Mouse (Mus musculus): ENCODE results near the gene Gabrr2. TPM values are rescaled to one million over a fixed set of nuclear protein-coding genes. Genes with fewer than 3 reads are reported as not detected.
A peak's percentile ranks its signal among the peaks of the same experiment; 100 is the strongest.
"Not testable (repeated sequence)": the region's sequence is repeated elsewhere in the genome, so short reads cannot be mapped to it uniquely, and the experiment has no call there.

Gene Gabrr2
- total RNA-seq, 1 experiment, result not detected

- Histone ChIP-seq H3K36me3 (ENCODE audit: control insufficient read depth, insufficient read depth, low read length, poor library complexity, severe bottlenecking) (no peaks in the 10 kb centered on the region), H3K27ac (ENCODE audit: insufficient read depth, low read depth, low read length, poor library complexity, severe bottlenecking) (no peak overlapping the region), H3K9me3 (ENCODE audit: control insufficient read depth, insufficient read depth, low read depth, low read length) (no peaks in the 10 kb centered on the region), H3K9ac (ENCODE audit: insufficient read depth, low read depth, low read length, poor library complexity, severe bottlenecking) (no peak overlapping the region), H3K4me1 (ENCODE audit: control insufficient read depth in 2 of 2, insufficient read depth in 2 of 2, low read length in 2 of 2, poor library complexity in 1 of 2) (no peaks in the 10 kb centered on the region), H3K4me3 (ENCODE audit: insufficient read depth in 1 of 2, low read depth in 1 of 2, low read length in 2 of 2, poor library complexity in 1 of 2, severe bottlenecking in 1 of 2) (no peak overlapping the region)
- in situ Hi-C loops (cut with MboI; ENCODE audit: low sequenced_read_pairs in 2 of 2, unreplicated experiment in 2 of 2), result no loop called here
- no peak for TF ChIP-seq HCFC1 (IDR thresholded peaks at IDR 0.05; ENCODE audit: borderline replicate concordance, insufficient read depth, low read length)
- TF ChIP-seq CHD2 (IDR thresholded peaks at IDR 0.05; ENCODE audit: low read depth, low read length), result no peak
- TF ChIP-seq MAFK (IDR thresholded peaks at IDR 0.05; ENCODE audit: insufficient read depth, low read depth, low read length), result no peak
- TF ChIP-seq ZNF384 (IDR thresholded peaks at IDR 0.05; ENCODE audit: low read depth, low read length), result no peak
- no peak for TF ChIP-seq ZC3H11A (IDR thresholded peaks at IDR 0.05; ENCODE audit: borderline replicate concordance, low read depth, low read length)
- no peak for DNase-seq (ENCODE audit: low read depth, low spot score)
Observed at GRCm38 (mm10) chr4:33099118-33099694, 36.4 kb downstream of the Gabrr2 start.

DNA sequence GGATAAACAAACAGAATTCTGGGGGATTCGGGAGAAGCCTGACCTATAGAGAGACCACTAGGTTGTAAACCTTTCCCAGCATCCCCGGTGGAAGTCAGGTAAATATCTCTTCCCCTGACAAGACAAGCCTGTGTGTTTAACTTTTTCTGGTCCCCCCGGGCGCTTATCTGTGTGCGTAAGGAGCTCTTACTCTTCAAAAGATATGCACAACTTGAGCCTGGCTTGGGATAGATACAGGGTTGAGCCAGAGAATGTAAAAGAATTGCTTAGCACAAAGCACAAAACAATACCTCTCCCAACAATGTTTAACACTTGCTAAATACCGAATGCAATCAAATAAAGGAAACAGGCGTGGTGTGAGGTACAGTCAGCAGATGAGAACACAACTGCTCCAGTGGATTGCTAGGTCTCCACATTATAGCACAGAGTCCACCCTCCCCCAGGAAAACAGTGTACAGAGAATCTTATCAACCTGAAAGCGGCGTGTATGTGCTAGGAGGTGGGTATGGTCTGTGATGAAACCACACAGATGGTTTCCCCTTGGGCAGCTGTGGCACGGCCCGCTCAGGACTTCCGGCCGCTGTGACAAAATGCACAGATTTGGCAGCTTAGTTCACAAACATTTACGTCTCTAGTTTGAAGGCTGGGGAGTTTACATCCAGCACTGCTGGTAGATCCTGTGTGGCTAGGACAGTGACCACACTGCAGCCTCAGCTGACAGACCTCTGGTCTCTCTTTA is 47.1 kb downstream of the Gabrr2 start:
- Histone ChIP-seq H3K36me3 (ENCODE audit: control insufficient read depth, insufficient read depth, low read length, poor library complexity, severe bottlenecking) (no peaks in the 10 kb centered on the region), H3K9me3 (ENCODE audit: control insufficient read depth, insufficient read depth, low read depth, low read length) (no peaks in the 10 kb centered on the region), H3K27ac (ENCODE audit: insufficient read depth, low read depth, low read length, poor library complexity, severe bottlenecking) (no peak overlapping the region), H3K9ac (ENCODE audit: insufficient read depth, low read depth, low read length, poor library complexity, severe bottlenecking) (no peak overlapping the region), H3K4me1 (ENCODE audit: control insufficient read depth in 2 of 2, insufficient read depth in 2 of 2, low read length in 2 of 2, poor library complexity in 1 of 2) (peaks cover 2 to 3% of the 10 kb centered on the region in 2 experiments; a peak in 1 of 4 replicates), H3K4me3 (ENCODE audit: insufficient read depth in 1 of 2, low read depth in 1 of 2, low read length in 2 of 2, poor library complexity in 1 of 2, severe bottlenecking in 1 of 2) (no peak overlapping the region)
- DNase-seq (ENCODE audit: low read depth, low spot score), result no peak
- TF ChIP-seq HCFC1 (IDR thresholded peaks at IDR 0.05; ENCODE audit: borderline replicate concordance, insufficient read depth, low read length) (no peak), ZNF384 (IDR thresholded peaks at IDR 0.05; ENCODE audit: low read depth, low read length) (no peak), ZC3H11A (IDR thresholded peaks at IDR 0.05; ENCODE audit: borderline replicate concordance, low read depth, low read length) (no peak), CHD2 (IDR thresholded peaks at IDR 0.05; ENCODE audit: low read depth, low read length) (no peak), MAFK (IDR thresholded peaks at IDR 0.05; ENCODE audit: insufficient read depth, low read depth, low read length) (no peak)
- in situ Hi-C loops (cut with MboI; ENCODE audit: low sequenced_read_pairs in 2 of 2, unreplicated experiment in 2 of 2), result loop anchor here (10.0 to 25.0 kb wide), 2 partner anchors 523 to 525 kb away; no protein-coding TSS in a partner anchor

DNA sequence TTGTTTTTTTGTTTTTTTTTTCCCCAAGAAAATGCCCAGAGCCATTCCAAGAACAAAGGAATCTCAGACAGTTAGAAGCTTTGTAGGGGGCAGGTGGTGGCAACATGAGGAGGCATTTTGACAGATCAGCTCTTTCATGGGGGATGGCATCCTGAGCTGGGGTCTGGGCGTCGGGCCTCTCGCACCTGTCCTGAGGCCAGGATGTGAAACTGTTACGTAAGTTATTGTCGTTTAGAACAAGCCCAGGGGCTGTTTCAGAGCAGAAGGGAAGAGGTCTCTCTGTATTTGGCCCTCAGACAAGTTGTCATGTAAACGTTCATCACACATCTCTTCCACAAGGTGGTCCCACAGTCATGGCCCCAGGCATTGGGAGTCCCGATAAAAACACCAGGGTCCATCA is 48.0 kb downstream of the Gabrr2 start:
- H3K9me3 ChIP-seq (ENCODE audit: control insufficient read depth, insufficient read depth, low read depth, low read length), result no peaks in the 10 kb centered on the region
- no peaks in the 10 kb centered on the region for H3K36me3 ChIP-seq (ENCODE audit: control insufficient read depth, insufficient read depth, low read length, poor library complexity, severe bottlenecking)
- H3K27ac ChIP-seq (ENCODE audit: insufficient read depth, low read depth, low read length, poor library complexity, severe bottlenecking), result no peak overlapping the region
- in situ Hi-C loops (cut with MboI; ENCODE audit: low sequenced_read_pairs in 2 of 2, unreplicated experiment in 2 of 2), result loop anchor here (10.0 to 25.0 kb wide), 2 partner anchors 524 to 526 kb away; no protein-coding TSS in a partner anchor
- TF ChIP-seq CHD2 (IDR thresholded peaks at IDR 0.05; ENCODE audit: low read depth, low read length) (no peak), MAFK (IDR thresholded peaks at IDR 0.05; ENCODE audit: insufficient read depth, low read depth, low read length) (no peak), HCFC1 (IDR thresholded peaks at IDR 0.05; ENCODE audit: borderline replicate concordance, insufficient read depth, low read length) (no peak), ZNF384 (IDR thresholded peaks at IDR 0.05; ENCODE audit: low read depth, low read length) (no peak), ZC3H11A (IDR thresholded peaks at IDR 0.05; ENCODE audit: borderline replicate concordance, low read depth, low read length) (no peak)
- H3K4me1 ChIP-seq (ENCODE audit: control insufficient read depth in 2 of 2, insufficient read depth in 2 of 2, low read length in 2 of 2, poor library complexity in 1 of 2), result peaks cover 2 to 3% of the 10 kb centered on the region in 2 experiments; a peak in 1 of 4 replicates
- H3K4me3 ChIP-seq (ENCODE audit: insufficient read depth in 1 of 2, low read depth in 1 of 2, low read length in 2 of 2, poor library complexity in 1 of 2, severe bottlenecking in 1 of 2), result no peak overlapping the region
- no peak for DNase-seq (ENCODE audit: low read depth, low spot score)
- H3K9ac ChIP-seq (ENCODE audit: insufficient read depth, low read depth, low read length, poor library complexity, severe bottlenecking), result no peak overlapping the region

DNA sequence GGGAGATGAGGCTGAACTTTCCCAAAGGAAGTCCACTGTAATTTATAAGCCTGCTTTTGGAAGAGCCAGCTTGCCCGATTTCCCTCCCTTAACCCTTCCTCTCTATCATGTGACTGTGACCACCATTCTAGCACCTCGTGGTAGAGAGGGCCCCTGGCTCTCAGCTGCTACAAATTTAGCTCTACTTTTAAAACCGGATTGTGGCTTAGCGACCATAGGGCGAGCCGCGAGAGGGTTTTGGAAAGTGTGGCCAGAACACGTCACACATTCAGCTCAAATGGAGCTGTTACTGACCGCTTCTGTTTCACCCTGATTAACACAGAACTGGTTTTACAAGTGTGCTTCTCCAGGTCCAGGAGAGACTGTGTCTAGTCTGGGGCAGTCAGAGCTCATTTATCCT is 48.6 kb downstream of the Gabrr2 start:
- TF ChIP-seq HCFC1 (IDR thresholded peaks at IDR 0.05; ENCODE audit: borderline replicate concordance, insufficient read depth, low read length) (no peak), ZNF384 (IDR thresholded peaks at IDR 0.05; ENCODE audit: low read depth, low read length) (no peak), ZC3H11A (IDR thresholded peaks at IDR 0.05; ENCODE audit: borderline replicate concordance, low read depth, low read length) (no peak), MAFK (IDR thresholded peaks at IDR 0.05; ENCODE audit: insufficient read depth, low read depth, low read length) (no peak), CHD2 (IDR thresholded peaks at IDR 0.05; ENCODE audit: low read depth, low read length) (no peak)
- in situ Hi-C loops (cut with MboI; ENCODE audit: low sequenced_read_pairs in 2 of 2, unreplicated experiment in 2 of 2), result loop anchor here (10.0 to 25.0 kb wide), 2 partner anchors 524 to 527 kb away; no protein-coding TSS in a partner anchor

GRCm38 (mm10) chr4:33112866-33113265 is 50.1 kb downstream of the Gabrr2 start:
- DNase-seq (ENCODE audit: low read depth, low spot score); H3K27ac ChIP-seq (ENCODE audit: insufficient read depth, low read depth, low read length, poor library complexity, severe bottlenecking); H3K36me3 ChIP-seq (ENCODE audit: control insufficient read depth, insufficient read depth, low read length, poor library complexity, severe bottlenecking); H3K9me3 ChIP-seq (ENCODE audit: control insufficient read depth, insufficient read depth, low read depth, low read length); H3K9ac ChIP-seq (ENCODE audit: insufficient read depth, low read depth, low read length, poor library complexity, severe bottlenecking); H3K4me1 ChIP-seq (ENCODE audit: control insufficient read depth in 2 of 2, insufficient read depth in 2 of 2, low read length in 2 of 2, poor library complexity in 1 of 2): not testable (repeated sequence)
- in situ Hi-C loops (cut with MboI; ENCODE audit: low sequenced_read_pairs in 2 of 2, unreplicated experiment in 2 of 2), result loop anchor here (10.0 to 25.0 kb wide), 2 partner anchors 526 to 528 kb away; no protein-coding TSS in a partner anchor
- H3K4me3 ChIP-seq (ENCODE audit: insufficient read depth in 1 of 2, low read depth in 1 of 2, low read length in 2 of 2, poor library complexity in 1 of 2, severe bottlenecking in 1 of 2), result peak overlapping the region in 1 of 2 experiments; percentile 44; a peak in 2 of 4 replicates

More for the DNA sequence above, 48.6 kb downstream of the Gabrr2 start:
- Histone ChIP-seq H3K27ac (ENCODE audit: insufficient read depth, low read depth, low read length, poor library complexity, severe bottlenecking) (no peak overlapping the region), H3K9ac (ENCODE audit: insufficient read depth, low read depth, low read length, poor library complexity, severe bottlenecking) (no peak overlapping the region), H3K9me3 (ENCODE audit: control insufficient read depth, insufficient read depth, low read depth, low read length) (no peaks in the 10 kb centered on the region), H3K4me3 (ENCODE audit: insufficient read depth in 1 of 2, low read depth in 1 of 2, low read length in 2 of 2, poor library complexity in 1 of 2, severe bottlenecking in 1 of 2) (no peak overlapping the region), H3K36me3 (ENCODE audit: control insufficient read depth, insufficient read depth, low read length, poor library complexity, severe bottlenecking) (no peaks in the 10 kb centered on the region), H3K4me1 (ENCODE audit: control insufficient read depth in 2 of 2, insufficient read depth in 2 of 2, low read length in 2 of 2, poor library complexity in 1 of 2) (peaks cover 2 to 3% of the 10 kb centered on the region in 2 experiments; a peak in 1 of 4 replicates)
- no peak for DNase-seq (ENCODE audit: low read depth, low spot score)
